ENCODE assay signal across 10 mouse cellular contexts in the genomic region with DNA sequence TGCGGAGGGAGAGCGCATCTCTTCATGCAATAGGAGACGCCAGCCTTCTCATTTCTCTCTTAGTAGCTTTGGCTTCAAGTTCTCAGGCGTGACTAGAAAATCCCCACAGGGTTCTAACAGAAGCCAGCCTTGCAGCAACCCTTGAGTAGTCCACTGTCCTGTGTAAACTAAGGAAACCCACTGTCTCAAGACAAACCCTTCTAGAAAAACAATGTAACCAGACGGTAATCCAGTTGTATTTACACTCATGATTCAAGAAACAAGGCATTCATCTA. TPM values are rescaled to one million over a fixed set of nuclear protein-coding genes. Genes with fewer than 3 reads are reported as not detected.
DNase-seq lines count a peak whose midpoint lies in the region; ATAC-seq and TF ChIP-seq lines count a peak whose summit lies in the region.
"Had no signal": no experiment of that assay in that cellular context is flagged by ENCODE, and none has a peak within 500 bp of the region (broad histone marks: within the 10 kb centered on the region; RNA-seq: fewer than 3 reads in every experiment).

No protein-coding gene starts in this region.

- H3K9me3 ChIP-seq in lung, postnatal 0 days (ENCODE audit: low read length) = no peaks in the 10 kb centered on the region

- no peak for ATAC-seq in lung, postnatal 0 days
- ATAC-seq in megakaryocyte progenitor cell, adult 5-6 weeks (replicated peaks; ENCODE audit: poor library complexity) = no peak

- no peak for TF ChIP-seq EP300 in lung, postnatal 0 days (IDR thresholded peaks at IDR 0.05)

- H3K4me2 ChIP-seq in lung, postnatal 0 days (replicated peaks; ENCODE audit: low read depth, low read length) = peak overlapping the region; percentile 56

- peak overlapping the region; percentile 23; the same call in 1 of the 2 replicates for H3K9ac ChIP-seq in lung, postnatal 0 days (replicated peaks; ENCODE audit: low read depth)

- no peaks in the 10 kb centered on the region for H3K4me1 ChIP-seq in lung, postnatal 0 days (ENCODE audit: insufficient read depth, low read depth, low read length)

- peak overlapping the region; percentile 38; the same call in 1 of the 2 replicates for H3K27ac ChIP-seq in lung, postnatal 0 days (ENCODE audit: low read length)

- H3K4me3 ChIP-seq in lung, postnatal 0 days (ENCODE audit: low read depth, low read length) = peak overlapping the region; percentile 31

- no peaks in the 10 kb centered on the region for H3K36me3 ChIP-seq in lung, postnatal 0 days (ENCODE audit: insufficient read depth, low read length)

- WGBS in lung, postnatal 0 days = 46% methylated on average over 5 of the region's 5 CpGs

- peak; percentile 21 for DNase-seq in kidney, adult 18-20 months
- no peak for DNase-seq in kidney, adult 8-10 months
- DNase-seq in A20 (ENCODE audit: low read depth, low spot score) = peak; percentile 64
- peak; percentile 16 for DNase-seq in brain, adult 2 months (ENCODE audit: low read depth, low spot score)
- DNase-seq in lung, postnatal 0 days (ENCODE audit: low spot score) = no peak
- no peak for DNase-seq in gastrocnemius, adult 8-10 months (ENCODE audit: low spot score in 2 of 2)
- no peak for DNase-seq in right cerebral cortex, postnatal 4 days
- DNase-seq: adrenal gland, postnatal 36 days had no signal

- TF ChIP-seq CTCF in lung, postnatal 0 days (IDR thresholded peaks at IDR 0.05) = no peak

- no peaks in the 10 kb centered on the region for H3K27me3 ChIP-seq in lung, postnatal 0 days (replicated peaks; ENCODE audit: insufficient read depth, low read length)

RNA-seq across cellular contexts. Expression of a gene that starts 20.5 kb away (rescaled TPM):
- polyA plus RNA-seq in lung, postnatal 0 days (2015; fragmentation: Nextera tagmentation; extraction: Ambion mirVana) = 73.0 and 81.1 TPM in 2 replicates
- 34.7 and 37.2 TPM in 2 replicates for total RNA-seq in megakaryocyte progenitor cell, adult 5-6 weeks (2015)
- total RNA-seq in megakaryocyte progenitor cell, adult 5-6 weeks (2017) = 35.6 and 47.4 TPM in 2 replicates
- total RNA-seq in gastrocnemius, adult 8-10 months (2022) = 10 to 100 TPM; 33.6 to 43.3 (median 38.1) TPM

RNA-seq across cellular contexts. Expression of a gene that starts 23.3 kb away (rescaled TPM):
- polyA plus RNA-seq in lung, postnatal 0 days (2015; fragmentation: Nextera tagmentation; extraction: Ambion mirVana) = 7.1 and 8.4 TPM in 2 replicates
- 0.37 and 1.1 TPM in 2 replicates for total RNA-seq in megakaryocyte progenitor cell, adult 5-6 weeks (2015)
- 1.9 and 2.8 TPM in 2 replicates for total RNA-seq in megakaryocyte progenitor cell, adult 5-6 weeks (2017)
- not detected for total RNA-seq in gastrocnemius, adult 8-10 months (2022)
- polyA plus RNA-seq: forebrain, embryonic 11.5 days had no signal

RNA-seq across cellular contexts. Expression of a gene that starts 26.4 kb away (rescaled TPM):
- polyA plus RNA-seq in lung, postnatal 0 days (2015; fragmentation: Nextera tagmentation; extraction: Ambion mirVana) = 33.0 and 42.2 TPM in 2 replicates
- 0.22 TPM in 1 of 2 replicates, not detected in the other for total RNA-seq in megakaryocyte progenitor cell, adult 5-6 weeks (2015)
- total RNA-seq in megakaryocyte progenitor cell, adult 5-6 weeks (2017) = 0.10 TPM in 1 of 2 replicates, not detected in the other
- 1 to 10 TPM; 1.1 to 2.5 (median 1.8) TPM for total RNA-seq in gastrocnemius, adult 8-10 months (2022)

Comparison
In these comparisons a context has a peak if more than half of its experiments do, and no peak if none do; other contexts are left out.
1. DNase-seq: peak in kidney, adult 18-20 months (single experiment), A20 (single experiment) and brain, adult 2 months (single experiment); none in kidney, adult 8-10 months (0 of 2), lung, postnatal 0 days (single experiment), gastrocnemius, adult 8-10 months (0 of 2) and right cerebral cortex, postnatal 4 days (single experiment).